Mouse (Mus musculus): Measurements from ENCODE around the gene Yy1.

GRCm38 (mm10) chr12:108810309-108810708 is 17.5 kb downstream of the Yy1 start:
- TF ChIP-seq CTCF (conservative IDR thresholded peaks at IDR 0.05; ENCODE audit: insufficient read depth, insufficient read length, low read depth, low read length) (no peak), POLR2A (IDR thresholded peaks at IDR 0.05; ENCODE audit: low read depth, low read length) (no peak)
